Mouse (Mus musculus): ENCODE results near the gene Ccdc17.

- peak; percentile 90 for TF ChIP-seq POLR2A (IDR thresholded peaks at IDR 0.05; ENCODE audit: borderline replicate concordance, control insufficient read depth, low read depth, low read length)
- no peak for TF ChIP-seq CTCF (IDR thresholded peaks at IDR 0.05; ENCODE audit: control insufficient read depth, insufficient read depth, low read length)
Measured at GRCm38 (mm10) chr4:116556561-116557305, 39.7 kb upstream of the Ccdc17 start.

Measured in bone marrow, adult 2 months (tissue).